Mouse (Mus musculus) thymus, adult 18-20 months (tissue): Measurements from ENCODE around the gene Serf2.

Source experiments
- DNase-seq, 2 experiments: peaks; one replicate each; pipeline ENCODE4 v3.0.0; 2022; ENCODE audit warnings: mixed read lengths in 2 of 2

The Serf2 gene

GRCm38 (mm10) chr2:121507173-121507950 lies 58.4 kb downstream of the Serf2 start:
- DNase-seq: no peak
